Mouse (Mus musculus): Measurements from ENCODE around the gene D2hgdh.

DNA sequence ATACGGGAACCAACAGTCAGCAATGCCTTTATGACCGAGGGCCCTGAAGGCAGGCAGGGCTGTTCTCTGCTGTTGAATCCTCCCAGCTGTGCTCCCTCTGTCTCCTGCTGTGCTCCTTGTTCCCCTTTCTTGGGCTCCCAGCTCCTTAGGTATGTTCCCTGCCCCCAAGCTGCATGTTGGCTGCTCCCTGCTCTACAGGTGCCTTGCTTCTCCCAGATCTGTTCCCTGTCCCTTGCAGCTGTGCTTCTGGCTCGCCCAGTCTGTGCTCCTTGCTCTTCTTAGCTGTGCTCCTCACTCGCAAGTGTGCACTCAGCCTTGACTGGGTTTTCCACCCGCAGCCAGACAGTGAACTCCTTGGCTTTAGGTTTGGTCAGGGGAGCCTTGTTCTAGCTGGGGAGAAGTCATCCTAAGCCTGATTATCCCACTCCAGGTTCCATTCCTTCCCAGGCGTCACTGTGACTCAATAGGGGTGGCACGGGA is 10.0 kb downstream of the D2hgdh start:
- TF ChIP-seq CTCF (IDR thresholded peaks at IDR 0.05; ENCODE audit: extremely low read depth, insufficient read depth, low read length) (no peak), POLR2A (IDR thresholded peaks at IDR 0.05; ENCODE audit: extremely low read depth, insufficient read depth, low read length) (no peak)
